Mouse (Mus musculus) right cerebral cortex, postnatal 25 days (tissue): ENCODE results near the gene F2r.

ENCODE experiments used
- DNase-seq: peaks from one replicate; pipeline ENCODE4 v3.0.0; 2022

The F2r gene

GRCm38 (mm10) chr13:95591606-95592005, 26.7 kb downstream of the F2r start:
- no peak for DNase-seq

GRCm38 (mm10) chr13:95587628-95588027, 30.7 kb downstream of the F2r start:
- no peak for DNase-seq

GRCm38 (mm10) chr13:95584898-95585297, 33.4 kb downstream of the F2r start:
- no peak for DNase-seq

- DNase-seq = no peak
Observed at GRCm38 (mm10) chr13:95583237-95584189, 34.8 kb downstream of the F2r start.

- no peak for DNase-seq
Observed at GRCm38 (mm10) chr13:95581850-95582249, 36.4 kb downstream of the F2r start.

- DNase-seq = no peak
Observed at GRCm38 (mm10) chr13:95578016-95578697, 40.1 kb downstream of the F2r start.

- DNase-seq = no peak
Observed at GRCm38 (mm10) chr13:95570877-95571276, 47.4 kb downstream of the F2r start.

GRCm38 (mm10) chr13:95569326-95569725, 49.0 kb downstream of the F2r start:
- DNase-seq = no peak

GRCm38 (mm10) chr13:95568336-95568735, 50.0 kb downstream of the F2r start:
- DNase-seq = no peak

- no peak for DNase-seq
Observed at GRCm38 (mm10) chr13:95566841-95567551, 51.3 kb downstream of the F2r start.

GRCm38 (mm10) chr13:95563693-95564092, 54.6 kb downstream of the F2r start:
- DNase-seq = peak; percentile 42

GRCm38 (mm10) chr13:95563066-95563610, 55.1 kb downstream of the F2r start:
- no peak for DNase-seq

GRCm38 (mm10) chr13:95557326-95557725, 61.0 kb downstream of the F2r start:
- DNase-seq = no peak

GRCm38 (mm10) chr13:95553885-95554492, 64.3 kb downstream of the F2r start:
- DNase-seq = no peak
